Mouse (Mus musculus) intestine, embryonic 14.5 days (tissue): ENCODE results near the gene Def6. TPM values are rescaled to one million over a fixed set of nuclear protein-coding genes. Genes with fewer than 3 reads are reported as not detected.
A peak's percentile ranks its signal among the peaks of the same experiment; 100 is the strongest.

Experiments
- ATAC-seq: fragments of 200-750 bp; cut with Nextera tagmentation; replicated peaks from 2 replicates; pipeline ENCODE4 v1.8.0; 2017; ENCODE audit warnings: low read depth, moderate number of reproducible peaks, moderate TSS enrichment, moderate library complexity; ENCODE audit not compliant: low FRiP score, low TSS enrichment
- DNase-seq: peaks from one replicate; pipeline ENCODE4 v3.0.0-alpha.2; 2018; ENCODE audit warnings: low spot score
- H3K27ac ChIP-seq: fragments of 300-500 bp; sonication (generic); 2 replicates; pipeline ENCODE4 v1.5.1; 2014; ENCODE audit warnings: low read depth, mild to moderate bottlenecking, control low read depth
- H3K27me3 ChIP-seq: fragments of 300-500 bp; sonication (generic); replicated peaks from 2 replicates; pipeline ENCODE4 v1.6.1; 2014; ENCODE audit warnings: low read length, control low read depth; ENCODE audit not compliant: control insufficient read depth, insufficient read depth
- H3K36me3 ChIP-seq: fragments of 300-500 bp; sonication (generic); 2 replicates; pipeline ENCODE4 v1.6.1; 2014; ENCODE audit warnings: low read length, control low read depth; ENCODE audit not compliant: control insufficient read depth, insufficient read depth
- H3K4me1 ChIP-seq: fragments of 300-500 bp; sonication (generic); replicated peaks from 2 replicates; pipeline ENCODE4 v1.6.1; 2014; ENCODE audit warnings: low read length, control low read depth, mixed read lengths; ENCODE audit not compliant: control insufficient read depth, insufficient read depth
- H3K4me2 ChIP-seq: fragments of 300-500 bp; sonication (generic); 2 replicates; pipeline ENCODE4 v1.6.1; 2014; ENCODE audit warnings: low read length
- H3K4me3 ChIP-seq: fragments of 300-500 bp; sonication (generic); 2 replicates; pipeline ENCODE4 v1.5.1; 2014; ENCODE audit warnings: low read depth, low read length, control low read depth, mixed read lengths
- H3K9ac ChIP-seq: fragments of 300-500 bp; sonication (generic); 2 replicates; pipeline ENCODE4 v1.6.1; 2014; ENCODE audit warnings: mild to moderate bottlenecking, low read length
- H3K9me3 ChIP-seq: fragments of 300-500 bp; sonication (generic); 2 replicates; pipeline ENCODE4 v1.6.1; 2016; ENCODE audit warnings: low read length, control low read depth; ENCODE audit not compliant: control insufficient read depth
- WGBS: fragments of 180-500 bp; shearing (Covaris S2); extraction: QIAGEN DNeasy Blood & Tissue Kit; methylation state at CpG from one replicate; pipeline ENCODE4 v1.1.7; 2014; 5-methylcytosine and 5-hydroxymethylcytosine counted together
- polyA plus RNA-seq: library from polyadenylated mRNA; unstranded; fragments of >200 nt; fragmentation: Nextera tagmentation; extraction: Ambion mirVana; gene quantifications from 2 replicates; pipeline ENCODE4 v1.2.1, GENCODE M21; 2014

The Def6 gene
- polyA plus RNA-seq: 1.9 and 2.6 TPM in 2 replicates

GRCm38 (mm10) chr17:28207591-28208313 is at the start of gene Def6:
TSS of gene Def6 (plus strand) at chr17:28207778.
- Histone ChIP-seq H3K9ac (peak within 1 kb of the TSS; percentile 45), H3K4me3 (peak within 1 kb of the TSS; percentile 29), H3K36me3 (peaks cover 16% of the 10 kb centered on the region), H3K27me3 (no peaks in the 10 kb centered on the region), H3K4me2 (peak within 1 kb of the TSS; percentile 57), H3K27ac (peak within 1 kb of the TSS; percentile 71; the same call in 1 of the 2 replicates), H3K4me1 (peaks cover 14% of the 10 kb centered on the region), H3K9me3 (no peaks in the 10 kb centered on the region)
- WGBS: 19% methylated on average over 26 of the region's 26 CpGs
- ATAC-seq (peak; percentile 79), DNase-seq (peak; percentile 87)

- Histone ChIP-seq H3K9ac (no peak overlapping the region), H3K9me3 (no peaks in the 10 kb centered on the region), H3K27ac (no peak overlapping the region), H3K27me3 (no peaks in the 10 kb centered on the region), H3K4me2 (no peak overlapping the region), H3K4me3 (no peak overlapping the region), H3K36me3 (0 out of 2 replicates have a peak, but pooled peaks cover 4% of the 10 kb centered on the region), H3K4me1 (no peaks in the 10 kb centered on the region)
- ATAC-seq (no peak), DNase-seq (no peak)
- 34% methylated on average over 10 of the region's 10 CpGs for WGBS
Measured at GRCm38 (mm10) chr17:28160361-28160760, 47.2 kb upstream of the Def6 start.

GRCm38 (mm10) chr17:28161310-28161881 is 46.2 kb upstream of the Def6 start:
- Histone ChIP-seq H3K4me3 (no peak overlapping the region), H3K4me1 (no peaks in the 10 kb centered on the region), H3K36me3 (0 out of 2 replicates have a peak, but pooled peaks cover 4% of the 10 kb centered on the region), H3K9me3 (no peaks in the 10 kb centered on the region), H3K27ac (no peak overlapping the region), H3K9ac (no peak overlapping the region), H3K4me2 (no peak overlapping the region), H3K27me3 (no peaks in the 10 kb centered on the region)
- 48% methylated on average over 11 of the region's 11 CpGs for WGBS
- no peak for DNase-seq
- ATAC-seq: no peak

DNA sequence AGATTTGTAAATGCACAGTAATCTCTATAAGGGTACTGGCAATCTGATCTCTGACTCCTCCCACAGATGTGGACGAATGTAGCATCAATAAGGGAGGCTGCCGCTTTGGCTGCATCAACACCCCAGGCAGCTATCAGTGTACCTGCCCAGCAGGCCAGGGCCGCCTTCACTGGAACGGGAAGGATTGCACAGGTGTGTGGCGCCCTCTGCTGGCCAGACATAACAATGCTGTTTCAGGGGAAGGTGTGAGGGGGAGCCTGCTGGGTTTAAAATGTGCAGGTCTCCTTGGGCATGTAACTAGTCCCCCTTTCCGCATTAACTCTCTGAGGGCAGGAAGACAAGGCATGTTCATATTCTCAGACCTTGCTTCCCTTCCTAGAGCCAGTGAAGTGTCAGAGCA is 43.9 kb upstream of the Def6 start:
- no peak overlapping the region for H3K4me3 ChIP-seq
- no peaks in the 10 kb centered on the region for H3K27me3 ChIP-seq
- WGBS: 15% methylated on average over 6 of the region's 6 CpGs
- no peaks in the 10 kb centered on the region for H3K4me1 ChIP-seq
- no peak overlapping the region for H3K4me2 ChIP-seq
- DNase-seq (peak; percentile 90), ATAC-seq (no peak; the same call in 1 of the 2 replicates)
- H3K27ac ChIP-seq: no peak overlapping the region
- H3K9ac ChIP-seq: no peak overlapping the region
- H3K36me3 ChIP-seq: peaks cover 4% of the 10 kb centered on the region; the same call in 1 of the 2 replicates
- H3K9me3 ChIP-seq: no peaks in the 10 kb centered on the region

DNA sequence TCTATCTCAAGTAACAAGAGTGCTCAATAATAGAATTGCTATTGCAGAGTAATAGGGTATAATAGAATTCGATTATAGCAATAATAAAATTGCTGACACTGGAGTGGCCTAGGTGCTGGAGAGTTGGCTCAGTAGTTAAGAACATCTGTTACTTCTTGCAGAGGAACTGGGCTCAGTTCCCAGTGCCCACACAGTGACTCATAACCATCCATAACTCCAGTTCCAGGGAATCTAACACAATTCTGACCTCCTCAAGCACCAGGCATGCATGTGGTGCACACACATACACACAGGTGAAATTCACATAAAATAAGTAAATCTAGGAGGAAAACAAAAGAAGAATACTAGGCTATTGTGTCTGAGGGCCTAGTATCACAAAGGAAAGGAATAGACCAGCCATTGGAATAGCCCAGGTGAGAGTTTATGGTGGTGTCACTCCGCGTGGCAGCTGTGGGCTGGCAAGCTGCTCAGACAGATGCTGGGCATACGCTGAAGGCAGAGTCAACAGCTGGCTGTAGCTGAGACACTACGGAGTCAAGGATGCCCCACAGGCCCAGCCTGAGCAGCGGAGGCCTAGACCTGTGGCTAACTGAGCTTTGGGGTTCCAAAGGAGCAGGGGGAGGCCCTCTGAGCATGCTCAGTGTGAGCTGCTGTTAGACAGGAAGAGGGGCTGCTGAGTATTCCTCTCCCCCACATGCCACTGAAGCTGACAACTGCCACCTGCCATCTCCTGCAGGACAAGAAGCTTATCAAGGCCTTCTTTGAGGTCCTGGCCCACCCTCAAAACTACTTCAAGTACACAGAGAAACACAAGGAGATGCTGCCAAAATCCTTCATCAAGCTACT is 36.9 kb upstream of the Def6 start:
- H3K36me3 ChIP-seq: peaks cover 4% of the 10 kb centered on the region; the same call in 1 of the 2 replicates
- no peak overlapping the region for H3K9ac ChIP-seq
- H3K27me3 ChIP-seq: no peaks in the 10 kb centered on the region
- no peak overlapping the region for H3K4me2 ChIP-seq
- H3K4me3 ChIP-seq: no peak overlapping the region
- ATAC-seq: no peak
- H3K9me3 ChIP-seq: no peaks in the 10 kb centered on the region
- no peak for DNase-seq
- peaks cover 17% of the 10 kb centered on the region for H3K4me1 ChIP-seq
- no peak overlapping the region for H3K27ac ChIP-seq
- WGBS: 85% methylated on average over 6 of the region's 6 CpGs

DNA sequence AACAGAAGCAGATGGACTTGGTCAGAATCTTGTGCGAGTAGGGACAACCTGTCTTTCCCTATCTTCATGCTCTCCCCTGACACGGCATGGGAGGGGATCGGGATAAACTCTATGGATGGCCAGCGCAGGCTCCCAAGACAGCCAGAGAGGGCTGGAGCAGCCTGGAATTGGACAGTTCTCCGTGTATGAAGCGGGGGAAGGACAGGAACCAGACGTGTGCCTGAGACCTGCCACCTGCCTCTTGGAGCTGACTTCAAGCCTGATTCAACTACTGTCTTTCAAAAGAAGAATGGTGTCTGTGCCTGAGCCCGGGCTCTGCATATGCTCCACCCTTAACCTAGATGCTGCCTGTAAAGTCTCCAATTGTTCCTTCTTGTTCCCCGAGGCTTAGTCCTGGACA is 34.9 kb upstream of the Def6 start:
- WGBS: 42% methylated on average over 9 of the region's 9 CpGs
- H3K9me3 ChIP-seq: no peaks in the 10 kb centered on the region
- peak overlapping the region; percentile 7; the same call in 1 of the 2 replicates for H3K4me2 ChIP-seq
- H3K9ac ChIP-seq: no peak overlapping the region
- DNase-seq: no peak
- H3K27ac ChIP-seq: no peak overlapping the region
- no peak for ATAC-seq
- H3K4me3 ChIP-seq: no peak overlapping the region
- peaks cover 4% of the 10 kb centered on the region; the same call in 1 of the 2 replicates for H3K36me3 ChIP-seq
- H3K4me1 ChIP-seq: peaks cover 20% of the 10 kb centered on the region
- H3K27me3 ChIP-seq: no peaks in the 10 kb centered on the region

DNA sequence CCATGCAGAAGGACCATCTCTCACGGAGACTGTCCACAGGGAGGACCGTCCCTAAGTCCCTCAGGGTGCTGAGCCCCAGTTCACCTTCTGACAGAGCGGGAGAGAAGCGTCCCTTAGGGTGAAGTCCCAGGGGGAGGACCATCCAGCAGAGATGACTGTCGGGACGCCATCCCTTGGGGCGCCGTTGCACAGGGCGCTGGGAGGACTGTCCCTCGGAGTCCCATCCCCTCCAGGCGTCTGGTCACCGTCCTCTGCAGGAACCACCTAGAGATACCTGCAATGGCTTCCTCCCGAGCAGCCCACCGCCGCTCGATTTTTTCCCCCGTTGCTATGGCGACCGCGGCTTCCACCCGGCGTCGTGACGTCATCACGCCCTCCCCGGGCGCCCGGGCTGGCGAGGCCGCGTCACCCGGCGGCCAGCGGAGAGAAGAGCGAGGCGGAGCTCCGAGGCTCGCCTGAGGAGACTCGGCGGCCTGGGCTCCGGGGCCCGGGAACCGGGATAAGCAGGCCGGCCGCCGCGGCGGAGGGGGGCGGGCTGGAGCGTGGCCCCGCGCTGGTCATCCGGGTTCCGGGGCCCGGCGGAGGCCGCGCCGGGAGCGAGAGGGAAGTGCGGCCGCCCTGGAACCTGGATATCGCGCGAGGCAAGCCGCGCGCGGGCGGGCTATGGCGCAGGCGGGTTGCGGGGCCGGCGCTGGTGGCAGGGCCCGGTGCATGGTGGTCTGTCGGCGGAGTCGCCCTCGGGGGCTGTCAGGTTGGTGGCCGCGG is 30.6 kb upstream of the Def6 start, which contains the start of gene Zfp523:
Gene Zfp523 (plus strand): TSS at position 355 of the 765 bp plus-strand sequence.
- peak; percentile 84 for ATAC-seq
- WGBS: under 1% methylated on average over 65 of the region's 82 CpGs
- peak; percentile 95 for DNase-seq
- Histone ChIP-seq H3K4me1 (peaks cover 38% of the 10 kb centered on the region), H3K9ac (peak within 1 kb of the TSS; percentile 87), H3K27ac (peak within 1 kb of the TSS; percentile 89), H3K36me3 (no peaks in the 10 kb centered on the region), H3K9me3 (no peaks in the 10 kb centered on the region), H3K4me3 (peak within 1 kb of the TSS; percentile 62), H3K4me2 (peak within 1 kb of the TSS; percentile 82), H3K27me3 (no peaks in the 10 kb centered on the region)
